Mouse (Mus musculus) megakaryocyte, adult 5-6 weeks (primary cell): ENCODE measurements around the gene Serinc5. TPM values are rescaled to one million over a fixed set of nuclear protein-coding genes. Genes with fewer than 3 reads are reported as not detected.
"Not testable (repeated sequence)": the region's sequence is repeated elsewhere in the genome, so short reads cannot be mapped to it uniquely, and the experiment has no call there.

Experiments
- ATAC-seq: 2 replicates; pipeline ENCODE4 v1.8.0; 2016; ENCODE audit warnings: mild to moderate bottlenecking, inconsistent platforms; ENCODE audit not compliant: poor library complexity, severe bottlenecking
- total RNA-seq, 2 experiments: library from RNA; stranded (forward) in 1 of 2; stranded (reverse) in 1 of 2; fragments of 153-499, 151-499 nt in 1 of 2; fragments of 221-1000, 200-1000 nt in 1 of 2; gene quantifications; 2 replicates each; pipeline versions ENCODE4 v1.2.3 to v1.2.4; 2015 to 2017

Gene Serinc5
- total RNA-seq, 2 experiments from 2014 or later = 9.7 to 10.8 TPM

GRCm38 (mm10) chr13:92659611-92660010 lies 48.7 kb downstream of the Serinc5 start:
- ATAC-seq = no peak

- ATAC-seq = no peak
These were observed 51.8 kb downstream of the Serinc5 start for GRCm38 (mm10) chr13:92662555-92663286.

GRCm38 (mm10) chr13:92665008-92665407 lies 54.1 kb downstream of the Serinc5 start:
- ATAC-seq = no peak

- ATAC-seq = no peak
These were observed 57.5 kb downstream of the Serinc5 start for GRCm38 (mm10) chr13:92668214-92668985.

- no peak for ATAC-seq
These were observed 60.8 kb downstream of the Serinc5 start for GRCm38 (mm10) chr13:92671727-92672126.

- ATAC-seq = no peak
These were observed 63.8 kb downstream of the Serinc5 start for GRCm38 (mm10) chr13:92674676-92675075.

GRCm38 (mm10) chr13:92675308-92675707 lies 64.4 kb downstream of the Serinc5 start:
- no peak for ATAC-seq

GRCm38 (mm10) chr13:92675897-92676584 lies 65.2 kb downstream of the Serinc5 start:
- ATAC-seq = no peak

GRCm38 (mm10) chr13:92677656-92678055 lies 66.8 kb downstream of the Serinc5 start:
- ATAC-seq = no peak

- no peak for ATAC-seq
These were observed 68.8 kb downstream of the Serinc5 start for GRCm38 (mm10) chr13:92679661-92680060.

GRCm38 (mm10) chr13:92681541-92681940 lies 70.7 kb downstream of the Serinc5 start:
- ATAC-seq = no peak

- ATAC-seq = no peak
These were observed 71.9 kb downstream of the Serinc5 start for GRCm38 (mm10) chr13:92682833-92683232.

- ATAC-seq = no peak
These were observed 72.6 kb downstream of the Serinc5 start for GRCm38 (mm10) chr13:92683464-92683863.

GRCm38 (mm10) chr13:92684310-92684709 lies 73.4 kb downstream of the Serinc5 start:
- ATAC-seq = no peak

GRCm38 (mm10) chr13:92685273-92685672 lies 74.4 kb downstream of the Serinc5 start:
- ATAC-seq = no peak

- not testable (repeated sequence) for ATAC-seq
These were observed 76.3 kb downstream of the Serinc5 start for GRCm38 (mm10) chr13:92687151-92687550.

GRCm38 (mm10) chr13:92689061-92689460 lies 78.2 kb downstream of the Serinc5 start:
- ATAC-seq = no peak

- ATAC-seq = no peak
These were observed 83.1 kb downstream of the Serinc5 start for GRCm38 (mm10) chr13:92693866-92694550.

- no peak for ATAC-seq
These were observed 85.6 kb downstream of the Serinc5 start for GRCm38 (mm10) chr13:92696491-92696939.

- no peak for ATAC-seq
These were observed 86.2 kb downstream of the Serinc5 start for GRCm38 (mm10) chr13:92697141-92697540.

- ATAC-seq = no peak
These were observed 87.9 kb downstream of the Serinc5 start for GRCm38 (mm10) chr13:92698781-92699180.
